Mouse (Mus musculus): ENCODE results near the gene Dppa1.
"Not testable (repeated sequence)": the region's sequence is repeated elsewhere in the genome, so short reads cannot be mapped to it uniquely, and the experiment has no call there.

DNA sequence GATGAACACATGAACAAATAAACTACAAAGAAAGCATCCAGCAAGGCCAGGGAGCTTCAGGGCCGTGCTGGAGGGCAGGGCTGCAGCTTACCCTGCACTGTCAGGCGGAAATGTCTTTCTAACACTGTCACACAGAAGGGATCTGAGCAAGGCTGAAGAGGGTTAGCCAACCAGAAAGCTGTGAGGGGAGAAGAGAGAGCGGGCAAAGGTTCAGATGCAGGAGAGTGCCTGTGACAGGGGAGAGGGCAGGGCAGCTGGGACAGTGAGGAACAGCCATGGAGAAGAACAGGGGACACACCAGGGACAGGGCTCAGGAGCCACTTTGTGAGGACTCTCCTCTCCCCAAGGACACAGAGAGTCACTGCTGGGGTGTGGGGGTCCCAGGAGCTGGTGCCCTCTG is 20.6 kb upstream of the Dppa1 start:
- TF ChIP-seq POLR2A (IDR thresholded peaks at IDR 0.05; ENCODE audit: low read depth, low read length); CTCF (IDR thresholded peaks at IDR 0.05; ENCODE audit: extremely low read depth, insufficient read length, insufficient replicate concordance, low read depth, low read length): not testable (repeated sequence)

All from small intestine, adult 2 months (tissue).